Mouse (Mus musculus): ENCODE data around the gene Cys1. TPM values are rescaled to one million over a fixed set of nuclear protein-coding genes. Genes with fewer than 3 reads are reported as not detected.

Cys1 gene
- polyA plus RNA-seq, 1 experiment from 2014 or later: 1.8 TPM

GRCm38 (mm10) chr12:24656436-24656835 lies 25.2 kb downstream of the Cys1 start:
- WGBS: 65% methylated on average over 3 of the region's 3 CpGs
- peaks cover 35% of the 10 kb centered on the region for H3K4me1 ChIP-seq (ENCODE audit: control insufficient read depth, insufficient read depth, low read length)

GRCm38 (mm10) chr12:24654065-24654862 lies 27.3 kb downstream of the Cys1 start:
- Histone ChIP-seq H3K4me2 (ENCODE audit: low read length) (no peak overlapping the region), H3K9me3 (replicated peaks; ENCODE audit: control insufficient read depth, low read length, poor library complexity, severe bottlenecking) (no peaks in the 10 kb centered on the region), H3K27ac (ENCODE audit: low read length) (no peak overlapping the region), H3K36me3 (ENCODE audit: control insufficient read depth, insufficient read depth, low read length) (peaks cover 11% of the 10 kb centered on the region; the same call in 1 of the 2 replicates), H3K27me3 (ENCODE audit: control insufficient read depth, insufficient read depth, low read depth, low read length) (no peaks in the 10 kb centered on the region), H3K9ac (ENCODE audit: low read depth, low read length) (no peak overlapping the region), H3K4me1 (ENCODE audit: control insufficient read depth, insufficient read depth, low read length) (peaks cover 41% of the 10 kb centered on the region), H3K4me3 (ENCODE audit: low read depth, low read length) (no peak overlapping the region)
- WGBS: 86% methylated on average over 16 of the region's 16 CpGs
- ATAC-seq: no peak

More at GRCm38 (mm10) chr12:24656436-24656835, 25.2 kb downstream of the Cys1 start:
- no peak overlapping the region for H3K9ac ChIP-seq (ENCODE audit: low read depth, low read length)
- H3K9me3 ChIP-seq (replicated peaks; ENCODE audit: control insufficient read depth, low read length, poor library complexity, severe bottlenecking): no peaks in the 10 kb centered on the region
- peak overlapping the region; percentile 1 for H3K4me2 ChIP-seq (ENCODE audit: low read length)
- no peak for ATAC-seq
- H3K36me3 ChIP-seq (ENCODE audit: control insufficient read depth, insufficient read depth, low read length): peaks cover 13% of the 10 kb centered on the region
- H3K27me3 ChIP-seq (ENCODE audit: control insufficient read depth, insufficient read depth, low read depth, low read length): no peaks in the 10 kb centered on the region
- no peak overlapping the region for H3K27ac ChIP-seq (ENCODE audit: low read length)
- 0 out of 2 replicates have a peak overlapping the region, but pooled peaks have one; percentile 8 for H3K4me3 ChIP-seq (ENCODE audit: low read depth, low read length)

- Histone ChIP-seq H3K36me3 (ENCODE audit: control insufficient read depth, insufficient read depth, low read length) (peaks cover 11% of the 10 kb centered on the region; the same call in 1 of the 2 replicates), H3K27me3 (ENCODE audit: control insufficient read depth, insufficient read depth, low read depth, low read length) (no peaks in the 10 kb centered on the region), H3K4me3 (ENCODE audit: low read depth, low read length) (peak overlapping the region; percentile 91), H3K9ac (ENCODE audit: low read depth, low read length) (peak overlapping the region; percentile 97), H3K9me3 (replicated peaks; ENCODE audit: control insufficient read depth, low read length, poor library complexity, severe bottlenecking) (no peaks in the 10 kb centered on the region), H3K4me2 (ENCODE audit: low read length) (peak overlapping the region; percentile 75), H3K27ac (ENCODE audit: low read length) (peak overlapping the region; percentile 90), H3K4me1 (ENCODE audit: control insufficient read depth, insufficient read depth, low read length) (peaks cover 29% of the 10 kb centered on the region)
- ATAC-seq: peak; percentile 83
- WGBS: 1% methylated on average over 33 of the region's 36 CpGs
Measured at GRCm38 (mm10) chr12:24651642-24652342, 29.8 kb downstream of the Cys1 start.

GRCm38 (mm10) chr12:24651063-24651557 lies 30.5 kb downstream of the Cys1 start, which contains the start of gene Klf11:
Gene Klf11, plus strand, starts transcription at chr12:24651274.
- WGBS: under 1% methylated on average over 47 of the region's 68 CpGs
- Histone ChIP-seq H3K4me2 (ENCODE audit: low read length) (peak within 1 kb of the TSS; percentile 75), H3K36me3 (ENCODE audit: control insufficient read depth, insufficient read depth, low read length) (peaks cover 11% of the 10 kb centered on the region; the same call in 1 of the 2 replicates), H3K27ac (ENCODE audit: low read length) (peak within 1 kb of the TSS; percentile 90), H3K4me3 (ENCODE audit: low read depth, low read length) (peak within 1 kb of the TSS; percentile 91), H3K27me3 (ENCODE audit: control insufficient read depth, insufficient read depth, low read depth, low read length) (no peaks in the 10 kb centered on the region), H3K9me3 (replicated peaks; ENCODE audit: control insufficient read depth, low read length, poor library complexity, severe bottlenecking) (no peaks in the 10 kb centered on the region), H3K4me1 (ENCODE audit: control insufficient read depth, insufficient read depth, low read length) (peaks cover 22% of the 10 kb centered on the region), H3K9ac (ENCODE audit: low read depth, low read length) (peak within 1 kb of the TSS; percentile 97)
- ATAC-seq: peak; percentile 92

GRCm38 (mm10) chr12:24650415-24651062 lies 31.1 kb downstream of the Cys1 start:
- H3K27me3 ChIP-seq (ENCODE audit: control insufficient read depth, insufficient read depth, low read depth, low read length): no peaks in the 10 kb centered on the region
- WGBS: 4% methylated on average over 22 of the region's 22 CpGs
- ATAC-seq: peak; percentile 22

GRCm38 (mm10) chr12:24648094-24648493 lies 33.5 kb downstream of the Cys1 start:
- H3K4me3 ChIP-seq (ENCODE audit: low read depth, low read length): no peak overlapping the region
- no peak for ATAC-seq
- no peaks in the 10 kb centered on the region for H3K9me3 ChIP-seq (replicated peaks; ENCODE audit: control insufficient read depth, low read length, poor library complexity, severe bottlenecking)
- H3K36me3 ChIP-seq (ENCODE audit: control insufficient read depth, insufficient read depth, low read length): no peaks in the 10 kb centered on the region
- no peak overlapping the region for H3K4me2 ChIP-seq (ENCODE audit: low read length)
- no peak overlapping the region for H3K27ac ChIP-seq (ENCODE audit: low read length)
- H3K27me3 ChIP-seq (ENCODE audit: control insufficient read depth, insufficient read depth, low read depth, low read length): no peaks in the 10 kb centered on the region
- WGBS: 62% methylated on average over 1 of the region's 1 CpGs
- H3K9ac ChIP-seq (ENCODE audit: low read depth, low read length): no peak overlapping the region
- peaks cover 18% of the 10 kb centered on the region for H3K4me1 ChIP-seq (ENCODE audit: control insufficient read depth, insufficient read depth, low read length)

More at GRCm38 (mm10) chr12:24650415-24651062, 31.1 kb downstream of the Cys1 start:
- Histone ChIP-seq H3K27ac (ENCODE audit: low read length) (peak overlapping the region; percentile 90), H3K4me2 (ENCODE audit: low read length) (peak overlapping the region; percentile 75), H3K4me3 (ENCODE audit: low read depth, low read length) (peak overlapping the region; percentile 91), H3K9ac (ENCODE audit: low read depth, low read length) (peak overlapping the region; percentile 97), H3K4me1 (ENCODE audit: control insufficient read depth, insufficient read depth, low read length) (peaks cover 21% of the 10 kb centered on the region), H3K9me3 (replicated peaks; ENCODE audit: control insufficient read depth, low read length, poor library complexity, severe bottlenecking) (no peaks in the 10 kb centered on the region), H3K36me3 (ENCODE audit: control insufficient read depth, insufficient read depth, low read length) (peaks cover 8% of the 10 kb centered on the region; the same call in 1 of the 2 replicates)

- no peaks in the 10 kb centered on the region for H3K9me3 ChIP-seq (replicated peaks; ENCODE audit: control insufficient read depth, low read length, poor library complexity, severe bottlenecking)
- WGBS: 81% methylated on average over 6 of the region's 6 CpGs
- peaks cover 10% of the 10 kb centered on the region for H3K4me1 ChIP-seq (ENCODE audit: control insufficient read depth, insufficient read depth, low read length)
- ATAC-seq: no peak
- H3K4me2 ChIP-seq (ENCODE audit: low read length): no peak overlapping the region
- H3K27ac ChIP-seq (ENCODE audit: low read length): no peak overlapping the region
- H3K36me3 ChIP-seq (ENCODE audit: control insufficient read depth, insufficient read depth, low read length): no peaks in the 10 kb centered on the region
- H3K27me3 ChIP-seq (ENCODE audit: control insufficient read depth, insufficient read depth, low read depth, low read length): no peaks in the 10 kb centered on the region
- H3K9ac ChIP-seq (ENCODE audit: low read depth, low read length): no peak overlapping the region
- no peak overlapping the region for H3K4me3 ChIP-seq (ENCODE audit: low read depth, low read length)
Measured at GRCm38 (mm10) chr12:24645901-24646300, 35.7 kb downstream of the Cys1 start.

GRCm38 (mm10) chr12:24644125-24644571 lies 37.5 kb downstream of the Cys1 start:
- WGBS: 40% methylated on average over 1 of the region's 1 CpGs
- Histone ChIP-seq H3K36me3 (ENCODE audit: control insufficient read depth, insufficient read depth, low read length) (no peaks in the 10 kb centered on the region), H3K4me2 (ENCODE audit: low read length) (no peak overlapping the region), H3K27me3 (ENCODE audit: control insufficient read depth, insufficient read depth, low read depth, low read length) (no peaks in the 10 kb centered on the region), H3K4me1 (ENCODE audit: control insufficient read depth, insufficient read depth, low read length) (peaks cover 4% of the 10 kb centered on the region; the same call in 1 of the 2 replicates), H3K9ac (ENCODE audit: low read depth, low read length) (no peak overlapping the region), H3K27ac (ENCODE audit: low read length) (no peak overlapping the region), H3K4me3 (ENCODE audit: low read depth, low read length) (no peak overlapping the region), H3K9me3 (replicated peaks; ENCODE audit: control insufficient read depth, low read length, poor library complexity, severe bottlenecking) (no peaks in the 10 kb centered on the region)
- ATAC-seq: no peak

Data from midbrain, embryonic 16.5 days (tissue).